Comparison of ENCODE assay signal across 22 mouse cellular contexts in genomic region chr1:34109599-34110210, GRCm38 (mm10).
DNase-seq lines count a peak whose midpoint lies in the region; ATAC-seq and TF ChIP-seq lines count a peak whose summit lies in the region.
"Had no signal": no experiment of that assay in that cellular context is flagged by ENCODE, and none has a peak within 500 bp of the region (broad histone marks: within the 10 kb centered on the region; RNA-seq: fewer than 3 reads in every experiment).

No protein-coding gene starts in this region.

- peak overlapping the region; percentile 0 for H3K27ac ChIP-seq in cerebellum, adult 2 months (ENCODE audit: insufficient read depth, low read length)
- H3K27ac ChIP-seq in heart, embryonic 16.5 days (ENCODE audit: low read length) = 0 out of 2 replicates have a peak overlapping the region, but pooled peaks have one; percentile 10
- H3K27ac ChIP-seq in stomach, postnatal 0 days (replicated peaks) = no peak overlapping the region
- H3K27ac ChIP-seq: embryonic facial prominence, embryonic 13.5 days; hindbrain, embryonic 15.5 days; stomach, embryonic 15.5 days had no signal

- no peak overlapping the region for H3K9ac ChIP-seq in heart, embryonic 16.5 days (ENCODE audit: low read length)
- no peak overlapping the region for H3K9ac ChIP-seq in stomach, postnatal 0 days (ENCODE audit: low read length)
- H3K9ac ChIP-seq: embryonic facial prominence, embryonic 13.5 days; hindbrain, embryonic 15.5 days; stomach, embryonic 15.5 days had no signal

- TF ChIP-seq EP300 in stomach, postnatal 0 days (optimal IDR thresholded peaks at IDR 0.05) = no peak

- H3K36me3 ChIP-seq in heart, embryonic 16.5 days (ENCODE audit: control insufficient read depth, insufficient read depth) = peaks cover 2% of the 10 kb centered on the region; the same call in 1 of the 2 replicates
- H3K36me3 ChIP-seq in stomach, postnatal 0 days (ENCODE audit: control insufficient read depth, insufficient read depth, low read length) = no peaks in the 10 kb centered on the region
- H3K36me3 ChIP-seq: embryonic facial prominence, embryonic 13.5 days; hindbrain, embryonic 15.5 days; stomach, embryonic 15.5 days had no signal

- TF ChIP-seq CTCF in cerebellum, adult 2 months (IDR thresholded peaks at IDR 0.05; ENCODE audit: borderline replicate concordance, insufficient read depth, low read depth, low read length) = no peak
- 0 out of 2 replicates have a peak, but pooled peaks have one; percentile 16 for TF ChIP-seq CTCF in stomach, postnatal 0 days (IDR thresholded peaks at IDR 0.05; ENCODE audit: low read depth)

- no peak overlapping the region for H3K4me3 ChIP-seq in cerebellum, adult 2 months (replicated peaks; ENCODE audit: insufficient read depth, low read depth, low read length)
- H3K4me3 ChIP-seq in heart, embryonic 16.5 days (ENCODE audit: low read length) = no peak overlapping the region
- H3K4me3 ChIP-seq in stomach, postnatal 0 days (ENCODE audit: low read depth, low read length) = no peak overlapping the region
- H3K4me3 ChIP-seq: embryonic facial prominence, embryonic 13.5 days; hindbrain, embryonic 15.5 days; stomach, embryonic 15.5 days had no signal

- 61% methylated on average over 6 of the region's 6 CpGs for WGBS in cerebellum, adult 2 months
- WGBS in heart, embryonic 16.5 days = 57% methylated on average over 6 of the region's 6 CpGs
- 47% methylated on average over 6 of the region's 6 CpGs for WGBS in stomach, postnatal 0 days

- H3K4me1 ChIP-seq in cerebellum, adult 2 months (ENCODE audit: control insufficient read depth, insufficient read depth, low read length) = peaks cover 12% of the 10 kb centered on the region
- H3K4me1 ChIP-seq in heart, embryonic 16.5 days (ENCODE audit: control insufficient read depth, insufficient read depth, low read length) = peaks cover 33% of the 10 kb centered on the region
- H3K4me1 ChIP-seq in stomach, postnatal 0 days (replicated peaks; ENCODE audit: control insufficient read depth, insufficient read depth) = no peaks in the 10 kb centered on the region

- no peak for TF ChIP-seq POLR2A in cerebellum, adult 2 months (IDR thresholded peaks at IDR 0.05; ENCODE audit: borderline replicate concordance, insufficient read depth, low read length)

- no peak for ATAC-seq in heart, embryonic 16.5 days (replicated peaks; ENCODE audit: extremely low read depth, insufficient read depth, low FRiP score)
- ATAC-seq in stomach, postnatal 0 days (ENCODE audit: low FRiP score, low TSS enrichment) = 0 out of 2 replicates have a peak, but pooled peaks have one; percentile 35
- ATAC-seq: CD4-positive, CD25-positive, alpha-beta regulatory T cell, adult 4 months; forebrain, embryonic 14.5 days; lung, postnatal 0 days had no signal

- no peak overlapping the region for H3K4me2 ChIP-seq in heart, embryonic 16.5 days (ENCODE audit: low read depth, low read length)
- H3K4me2 ChIP-seq in stomach, postnatal 0 days (replicated peaks; ENCODE audit: low read depth) = no peak overlapping the region
- H3K4me2 ChIP-seq: embryonic facial prominence, embryonic 13.5 days; hindbrain, embryonic 15.5 days; midbrain, embryonic 11.5 days; stomach, embryonic 15.5 days had no signal

- no peak for DNase-seq in cerebellum, adult 2 months
- DNase-seq in cerebellum, adult 8-10 months = no peak
- no peak for DNase-seq in heart, adult 9 months (ENCODE audit: low spot score in 2 of 2)
- DNase-seq in R1 (ENCODE audit: low read depth, low spot score) = peak; percentile 27
- DNase-seq in stomach, postnatal 0 days (ENCODE audit: low spot score) = no peak
- DNase-seq in urinary bladder, adult 18-20 months (ENCODE audit: low spot score in 2 of 2) = no peak
- no peak for DNase-seq in urinary bladder, postnatal 25 days (ENCODE audit: low spot score)
- DNase-seq: adrenal gland, postnatal 36 days; cerebellum, adult 11-12 months; cerebellum, postnatal 36 days; embryo, embryonic 11 days; gastrocnemius, postnatal 25 days; kidney, adult 8-10 months; kidney, postnatal 10 days had no signal

- H3K27me3 ChIP-seq in cerebellum, adult 2 months (ENCODE audit: control insufficient read depth, insufficient read depth, low read length) = no peaks in the 10 kb centered on the region
- no peaks in the 10 kb centered on the region for H3K27me3 ChIP-seq in heart, embryonic 16.5 days (ENCODE audit: control insufficient read depth, insufficient read depth, low read length)
- no peaks in the 10 kb centered on the region for H3K27me3 ChIP-seq in stomach, postnatal 0 days (ENCODE audit: control insufficient read depth, insufficient read depth, low read length)
- H3K27me3 ChIP-seq: embryonic facial prominence, embryonic 13.5 days; hindbrain, embryonic 15.5 days; stomach, embryonic 15.5 days had no signal

- no peaks in the 10 kb centered on the region for H3K9me3 ChIP-seq in heart, embryonic 16.5 days (replicated peaks; ENCODE audit: control insufficient read depth, low read length)
- H3K9me3 ChIP-seq in stomach, postnatal 0 days (ENCODE audit: control insufficient read depth, low read length) = no peaks in the 10 kb centered on the region
- H3K9me3 ChIP-seq: embryonic facial prominence, embryonic 13.5 days; hindbrain, embryonic 15.5 days; stomach, embryonic 15.5 days had no signal
